Mouse (Mus musculus): ENCODE data around the gene Afg1l. TPM values are rescaled to one million over a fixed set of nuclear protein-coding genes. Genes with fewer than 3 reads are reported as not detected.

Afg1l gene
- total RNA-seq (2021), result 1 to 10 TPM; 4.8 to 5.5 TPM
- long read RNA-seq, experiment 1, transcript Afg1l-201 (13 exons, 2,513 nt), result major isoform, 6 of 11 reads
- long read RNA-seq, experiment 1, partial matches to known transcripts, result 0 of 11 reads
- long read RNA-seq, experiment 1, other reads (novel, unspliced or antisense), result 4 of 11 reads
- long read RNA-seq, experiment 2, transcript Afg1l-201 (13 exons, 2,513 nt), result major isoform, 8 of 8 reads
- long read RNA-seq, experiment 2, partial matches to known transcripts, result 0 of 8 reads
- long read RNA-seq, experiment 2, other reads (novel, unspliced or antisense), result 0 of 8 reads

DNA sequence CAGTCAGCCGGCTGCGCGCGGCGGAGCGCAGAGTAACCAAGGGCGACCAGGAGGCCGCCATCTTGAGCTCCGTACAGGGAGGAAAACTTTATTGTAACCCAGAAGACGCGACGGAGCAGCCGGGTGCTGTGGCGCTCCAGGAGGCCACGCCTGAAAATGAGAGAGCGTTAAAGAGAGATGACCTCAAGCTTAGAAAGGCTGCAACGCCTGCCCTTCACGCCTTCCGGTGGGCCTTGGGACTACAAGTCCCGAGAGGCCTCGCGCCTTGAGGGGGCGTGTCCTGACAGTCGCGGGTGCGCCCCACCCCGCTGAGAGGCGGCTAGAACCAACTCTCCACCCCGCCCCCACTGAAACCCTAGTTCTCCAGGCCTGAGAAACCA is at the start of gene Afg1l:
TSS of gene Afg1l (minus strand) at position 225 of the 380 bp plus-strand sequence.
- DNase-seq, result peak; percentile 94

DNA sequence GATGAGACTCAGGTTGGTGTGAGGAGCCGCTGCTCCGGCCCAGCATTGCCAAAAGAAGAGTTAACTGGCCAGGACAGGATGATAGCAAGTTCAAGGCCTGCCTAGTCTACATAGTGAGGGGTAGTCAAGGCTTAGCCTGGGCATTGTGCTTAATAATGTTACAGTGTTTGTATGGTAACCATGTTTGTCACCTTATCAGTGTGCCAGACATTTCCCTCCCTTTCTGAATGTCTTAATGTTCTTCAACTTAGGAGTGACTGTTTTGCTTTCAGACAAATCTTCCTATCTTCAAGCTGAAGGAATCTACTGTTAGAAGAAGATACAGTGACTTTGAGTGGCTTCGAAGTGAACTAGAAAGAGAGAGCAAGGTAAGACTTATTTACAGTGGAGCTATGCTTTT is 47.3 kb upstream of the Afg1l start:
- DNase-seq, result no peak

DNA sequence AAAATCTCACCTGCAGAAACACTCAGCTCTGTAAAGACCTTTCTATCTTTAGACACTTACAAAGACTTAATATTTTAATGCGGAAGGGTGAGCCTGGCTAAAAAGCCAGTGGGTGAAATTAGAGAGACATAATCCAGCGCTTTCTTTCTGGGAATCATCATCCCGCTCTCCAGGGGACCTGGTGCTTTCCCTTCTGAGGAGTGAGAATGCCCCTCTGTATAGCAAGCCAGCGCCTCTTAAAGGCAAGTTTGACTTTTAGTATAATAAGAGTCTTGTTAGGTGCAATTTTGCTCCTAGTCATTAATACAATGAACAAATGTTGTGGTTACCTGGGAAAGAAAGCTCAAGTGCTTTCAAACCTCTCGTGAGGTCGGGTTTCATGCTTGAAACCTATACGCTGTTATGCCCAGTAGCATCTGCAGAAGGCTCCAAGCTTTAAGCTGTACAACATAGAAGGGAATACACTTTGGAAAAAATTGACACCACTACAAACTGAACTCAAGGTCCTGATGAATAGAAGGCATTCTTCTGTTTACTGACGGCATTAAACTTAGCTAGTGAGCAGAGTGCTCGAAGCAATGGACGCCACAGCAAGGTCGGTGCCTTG is 45.3 kb upstream of the Afg1l start:
- DNase-seq, result no peak

- no peak for DNase-seq
These were observed 44.5 kb upstream of the Afg1l start for GRCm38 (mm10) chr10:42522912-42523311.

- DNase-seq, result no peak
These were observed 43.1 kb upstream of the Afg1l start for GRCm38 (mm10) chr10:42521315-42521981.

DNA sequence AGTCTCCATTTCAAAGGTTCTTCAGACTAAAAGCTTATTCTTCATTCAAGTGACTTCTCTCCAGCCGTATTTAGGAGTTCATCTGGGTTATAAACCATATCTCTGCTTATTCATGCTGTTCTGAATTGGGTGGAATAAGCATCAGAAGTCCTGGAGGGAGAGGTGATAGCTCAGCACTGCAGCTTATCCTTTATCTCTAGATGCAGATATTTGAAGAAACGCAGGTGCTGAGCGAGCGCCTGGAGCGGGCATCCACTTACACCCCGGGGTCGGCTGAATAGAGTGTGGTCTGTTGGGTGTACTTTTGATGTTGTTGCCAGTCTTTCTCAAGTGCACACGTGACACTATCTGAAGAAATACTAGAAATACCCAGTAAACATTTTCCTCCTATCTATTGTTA is 40.0 kb upstream of the Afg1l start:
- DNase-seq, result no peak

GRCm38 (mm10) chr10:42514125-42514524 is 35.8 kb upstream of the Afg1l start:
- DNase-seq, result no peak

- DNase-seq, result no peak
These were observed 33.1 kb upstream of the Afg1l start for GRCm38 (mm10) chr10:42511184-42512135.

GRCm38 (mm10) chr10:42510141-42510540 is 31.8 kb upstream of the Afg1l start:
- DNase-seq, result no peak

GRCm38 (mm10) chr10:42504096-42504710 is 25.8 kb upstream of the Afg1l start:
- no peak for DNase-seq

GRCm38 (mm10) chr10:42502349-42503111 is 24.2 kb upstream of the Afg1l start:
- peak; percentile 62 for DNase-seq

- DNase-seq, result peak; percentile 96
These were observed 23.5 kb upstream of the Afg1l start, which contains the start of gene Snx3 for GRCm38 (mm10) chr10:42501775-42502348. Gene Snx3, plus strand, starts transcription at chr10:42502030.

- DNase-seq, result no peak
These were observed 22.8 kb upstream of the Afg1l start for GRCm38 (mm10) chr10:42501161-42501560.

DNA sequence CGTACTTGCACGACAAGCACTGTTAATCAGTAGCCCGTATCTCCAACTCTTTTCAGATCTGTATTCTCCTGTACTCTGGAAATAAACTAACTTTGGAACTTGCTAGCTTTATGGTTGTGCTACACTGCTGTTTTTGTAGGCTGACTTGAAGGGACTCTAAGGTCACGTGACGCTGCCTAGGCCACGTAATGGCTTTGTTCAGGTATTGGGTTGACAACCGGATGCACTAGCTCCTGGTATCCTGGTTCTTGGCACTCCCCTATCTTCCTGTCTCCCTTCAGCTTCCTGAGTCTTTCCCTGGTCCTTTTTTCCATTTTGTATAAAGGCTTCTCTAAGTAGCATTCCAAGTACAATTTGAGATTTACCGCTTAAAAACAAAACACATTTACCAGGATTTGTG is 22.2 kb upstream of the Afg1l start:
- no peak for DNase-seq

- no peak for DNase-seq
These were observed 14.6 kb upstream of the Afg1l start for GRCm38 (mm10) chr10:42493000-42493399.

DNA sequence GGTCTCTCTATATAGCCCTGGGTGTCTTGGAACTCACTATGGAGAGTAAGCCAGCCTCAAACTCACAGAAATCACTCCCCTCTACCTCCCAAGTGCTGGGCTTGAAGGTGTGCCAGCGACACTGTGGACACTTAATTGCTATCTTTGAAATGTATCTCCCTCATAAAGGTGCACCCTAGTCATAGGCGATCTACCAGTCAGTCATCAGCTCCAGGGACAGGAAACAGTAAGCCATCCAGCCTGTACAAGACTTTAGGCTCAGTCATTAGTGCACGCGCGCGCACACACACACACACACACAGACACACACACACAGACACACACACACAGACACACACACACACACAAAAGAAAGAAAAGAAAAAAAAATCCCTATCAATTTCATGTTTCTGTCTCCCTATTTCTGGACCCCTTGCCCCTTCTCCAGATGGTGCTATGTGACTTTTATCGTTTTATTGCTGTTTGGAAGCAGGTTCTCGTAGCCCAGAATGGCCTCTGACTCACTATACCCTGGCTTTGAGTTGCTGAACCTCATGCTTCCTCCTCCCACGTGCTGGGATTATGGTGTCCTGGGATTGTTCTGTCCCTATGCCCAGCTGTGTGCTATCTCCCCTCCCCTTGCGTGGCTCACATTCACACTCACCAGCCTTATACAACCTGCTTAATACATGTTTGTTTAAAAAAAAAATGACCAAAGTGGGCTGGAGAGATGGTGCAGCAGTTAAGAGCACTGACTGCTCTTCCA is 13.8 kb upstream of the Afg1l start:
- DNase-seq, result no peak

GRCm38 (mm10) chr10:42491158-42491557 is 12.8 kb upstream of the Afg1l start:
- DNase-seq, result no peak

DNA sequence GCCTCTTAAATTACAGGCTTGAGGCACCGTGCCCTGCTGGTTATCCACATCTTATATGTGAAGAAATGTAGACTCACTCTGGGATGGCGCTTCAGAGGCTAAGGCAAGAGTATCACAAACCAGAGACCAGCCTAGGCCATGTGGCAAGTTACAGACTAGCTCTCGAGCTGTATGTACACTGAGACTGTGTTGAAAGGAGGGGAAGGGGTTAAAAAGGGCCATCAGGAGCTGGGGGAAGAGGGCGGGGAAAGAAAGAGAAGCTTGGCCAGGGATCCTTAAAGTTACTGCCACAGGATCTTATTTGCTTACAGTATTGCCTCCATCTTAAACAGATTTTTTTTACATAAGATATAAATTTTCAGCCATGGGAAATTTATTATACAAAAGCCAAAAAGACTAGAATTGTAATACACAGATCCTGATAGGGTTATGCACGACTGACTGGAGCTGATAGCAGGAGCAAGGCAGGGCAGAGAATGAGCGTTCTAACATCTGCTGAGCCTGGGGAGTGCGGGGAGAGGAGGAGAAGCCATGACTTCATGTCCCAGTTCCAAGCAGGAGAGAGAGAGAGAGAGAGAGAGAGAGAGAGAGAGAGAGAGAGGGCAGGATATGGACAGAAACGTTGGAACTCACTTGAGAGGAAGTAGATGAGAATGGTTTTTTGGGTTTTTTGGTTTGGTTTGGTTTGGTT is 10.4 kb upstream of the Afg1l start:
- no peak for DNase-seq

- DNase-seq, result no peak
These were observed 2.4 kb upstream of the Afg1l start for GRCm38 (mm10) chr10:42480719-42481118.

Data from gastrocnemius, postnatal 10 days (tissue).